Mouse (Mus musculus): ENCODE data around the gene Kdm2a. TPM values are rescaled to one million over a fixed set of nuclear protein-coding genes. Genes with fewer than 3 reads are reported as not detected.

Kdm2a gene
- polyA plus RNA-seq, 2 experiments: 54.4 to 99.7 TPM

DNA sequence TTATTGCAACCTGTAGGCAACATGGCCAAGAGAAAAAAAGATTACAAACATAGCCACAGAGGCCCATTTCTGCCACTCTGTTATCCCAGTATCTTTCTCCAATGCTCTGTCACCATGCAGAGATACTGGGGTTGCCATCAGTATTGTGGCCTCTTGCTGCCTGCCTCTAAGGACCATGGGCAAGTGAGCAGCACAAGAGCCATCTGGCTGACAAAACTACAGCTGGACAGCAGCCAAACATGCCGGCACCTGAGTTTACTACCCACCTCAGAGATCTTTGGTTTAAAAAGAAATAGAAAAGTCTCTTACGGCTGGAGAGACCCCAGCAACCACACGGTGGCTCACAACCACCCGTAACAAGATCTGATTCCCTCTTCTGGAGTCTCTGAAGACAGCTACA lies 78.8 kb downstream of the Kdm2a start:
- H3K36me3 ChIP-seq (ENCODE audit: control insufficient read depth, insufficient read depth, low read length): peaks cover 90% of the 10 kb centered on the region
- ATAC-seq (ENCODE audit: low FRiP score, low read depth): no peak
- 44% methylated on average over 4 of the region's 4 CpGs for WGBS

DNA sequence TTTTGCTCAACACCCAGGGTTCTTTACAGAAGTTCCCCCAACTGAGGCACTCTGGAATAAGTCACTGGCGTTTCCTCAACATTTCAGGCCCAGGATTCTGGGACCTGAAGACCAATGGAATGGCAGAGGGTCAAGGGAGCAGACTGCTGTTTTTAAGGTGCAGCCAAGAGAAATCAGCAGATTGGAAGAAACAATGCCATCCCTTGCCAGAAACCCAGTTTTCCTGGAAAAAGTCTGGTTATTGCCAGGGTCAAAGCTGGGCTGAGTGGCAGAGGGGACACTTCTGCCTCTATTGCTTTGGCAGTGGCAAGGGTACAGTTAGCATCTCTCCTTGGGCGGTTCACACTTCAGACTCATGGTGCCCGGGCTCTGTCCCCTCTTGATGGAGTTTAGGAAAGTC lies 80.9 kb downstream of the Kdm2a start:
- Histone ChIP-seq H3K36me3 (ENCODE audit: control insufficient read depth, insufficient read depth, low read length) (peaks cover 77% of the 10 kb centered on the region), H3K9ac (ENCODE audit: low read depth, low read length, severe bottlenecking) (no peak overlapping the region), H3K27me3 (ENCODE audit: control insufficient read depth, insufficient read depth, low read length) (no peaks in the 10 kb centered on the region), H3K27ac (replicated peaks; ENCODE audit: low read depth, low read length) (no peak overlapping the region), H3K4me2 (replicated peaks; ENCODE audit: low read depth, low read length, severe bottlenecking) (no peak overlapping the region), H3K4me3 (replicated peaks; ENCODE audit: low read length) (no peak overlapping the region), H3K4me1 (ENCODE audit: control insufficient read depth, insufficient read depth, low read length) (no peaks in the 10 kb centered on the region), H3K9me3 (ENCODE audit: control insufficient read depth, low read length) (no peaks in the 10 kb centered on the region)
- no peak for TF ChIP-seq POLR2A (IDR thresholded peaks at IDR 0.05; ENCODE audit: borderline replicate concordance, extremely low read depth, insufficient read depth, insufficient read length)
- 87% methylated on average over 3 of the region's 3 CpGs for WGBS
- DNase-seq (ENCODE audit: low spot score) (no peak), ATAC-seq (ENCODE audit: low FRiP score, low read depth) (no peak)

More for the DNA sequence above, 78.8 kb downstream of the Kdm2a start:
- H3K4me2 ChIP-seq (replicated peaks; ENCODE audit: low read depth, low read length, severe bottlenecking): no peak overlapping the region
- DNase-seq (ENCODE audit: low spot score): no peak
- no peak for TF ChIP-seq POLR2A (IDR thresholded peaks at IDR 0.05; ENCODE audit: borderline replicate concordance, extremely low read depth, insufficient read depth, insufficient read length)
- no peak overlapping the region for H3K27ac ChIP-seq (replicated peaks; ENCODE audit: low read depth, low read length)
- no peaks in the 10 kb centered on the region for H3K9me3 ChIP-seq (ENCODE audit: control insufficient read depth, low read length)
- no peaks in the 10 kb centered on the region for H3K27me3 ChIP-seq (ENCODE audit: control insufficient read depth, insufficient read depth, low read length)
- no peak overlapping the region for H3K4me3 ChIP-seq (replicated peaks; ENCODE audit: low read length)
- H3K9ac ChIP-seq (ENCODE audit: low read depth, low read length, severe bottlenecking): no peak overlapping the region
- H3K4me1 ChIP-seq (ENCODE audit: control insufficient read depth, insufficient read depth, low read length): no peaks in the 10 kb centered on the region

DNA sequence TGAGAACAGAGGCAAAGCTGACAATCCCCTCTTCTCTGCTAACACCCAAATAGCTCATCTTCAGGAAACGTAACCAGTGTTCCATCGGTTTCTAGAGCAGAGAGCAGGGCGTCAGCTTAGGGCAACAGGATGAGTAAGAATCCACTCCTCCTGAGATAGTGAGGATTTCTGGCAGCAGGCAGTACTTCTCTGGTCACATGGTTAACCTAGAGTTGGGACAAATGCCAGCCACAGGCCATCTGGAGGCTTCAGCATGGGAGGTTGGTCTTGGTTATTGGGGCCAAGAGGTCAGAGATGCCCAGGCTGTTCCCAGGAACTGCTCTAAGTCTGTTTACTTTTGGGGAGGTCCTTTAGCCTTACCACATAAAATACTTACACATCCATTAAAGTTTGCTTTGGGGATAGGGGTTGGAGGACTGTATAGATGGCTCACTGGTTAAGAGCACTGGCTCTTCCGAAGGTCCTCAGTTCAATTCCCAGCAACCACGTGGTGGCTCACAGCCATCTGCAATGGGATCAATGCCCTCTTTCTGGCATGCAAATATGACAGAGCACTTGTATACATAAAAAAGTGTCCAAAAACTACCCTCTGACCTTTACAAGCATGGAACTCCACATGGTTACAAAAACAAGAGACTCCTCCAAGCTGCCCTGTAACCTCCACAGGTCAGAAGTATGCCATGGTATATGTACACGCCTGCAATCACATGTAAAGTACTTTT lies 82.7 kb downstream of the Kdm2a start:
- H3K27ac ChIP-seq (replicated peaks; ENCODE audit: low read depth, low read length): no peak overlapping the region
- H3K4me1 ChIP-seq (ENCODE audit: control insufficient read depth, insufficient read depth, low read length): no peaks in the 10 kb centered on the region
- 73% methylated on average over 6 of the region's 6 CpGs for WGBS
- TF ChIP-seq POLR2A (IDR thresholded peaks at IDR 0.05; ENCODE audit: borderline replicate concordance, extremely low read depth, insufficient read depth, insufficient read length): no peak
- H3K9ac ChIP-seq (ENCODE audit: low read depth, low read length, severe bottlenecking): no peak overlapping the region
- no peak for DNase-seq (ENCODE audit: low spot score)
- ATAC-seq (ENCODE audit: low FRiP score, low read depth): no peak
- H3K4me2 ChIP-seq (replicated peaks; ENCODE audit: low read depth, low read length, severe bottlenecking): no peak overlapping the region
- H3K36me3 ChIP-seq (ENCODE audit: control insufficient read depth, insufficient read depth, low read length): peaks cover 61% of the 10 kb centered on the region
- no peak overlapping the region for H3K4me3 ChIP-seq (replicated peaks; ENCODE audit: low read length)
- H3K27me3 ChIP-seq (ENCODE audit: control insufficient read depth, insufficient read depth, low read length): no peaks in the 10 kb centered on the region
- H3K9me3 ChIP-seq (ENCODE audit: control insufficient read depth, low read length): no peaks in the 10 kb centered on the region

GRCm38 (mm10) chr19:4309776-4310185 lies 88.3 kb downstream of the Kdm2a start:
- Histone ChIP-seq H3K4me3 (replicated peaks; ENCODE audit: low read length) (no peak overlapping the region), H3K4me1 (ENCODE audit: control insufficient read depth, insufficient read depth, low read length) (peaks cover 10% of the 10 kb centered on the region; the same call in 1 of the 2 replicates), H3K9ac (ENCODE audit: low read depth, low read length, severe bottlenecking) (no peak overlapping the region), H3K9me3 (ENCODE audit: control insufficient read depth, low read length) (no peaks in the 10 kb centered on the region), H3K4me2 (replicated peaks; ENCODE audit: low read depth, low read length, severe bottlenecking) (no peak overlapping the region), H3K27ac (replicated peaks; ENCODE audit: low read depth, low read length) (no peak overlapping the region), H3K27me3 (ENCODE audit: control insufficient read depth, insufficient read depth, low read length) (no peaks in the 10 kb centered on the region), H3K36me3 (ENCODE audit: control insufficient read depth, insufficient read depth, low read length) (peaks cover 10% of the 10 kb centered on the region)
- no peak for TF ChIP-seq POLR2A (IDR thresholded peaks at IDR 0.05; ENCODE audit: borderline replicate concordance, extremely low read depth, insufficient read depth, insufficient read length)
- ATAC-seq (ENCODE audit: low FRiP score, low read depth) (0 out of 2 replicates have a peak, but pooled peaks have one; percentile 25), DNase-seq (ENCODE audit: low spot score) (peak; percentile 88)

DNA sequence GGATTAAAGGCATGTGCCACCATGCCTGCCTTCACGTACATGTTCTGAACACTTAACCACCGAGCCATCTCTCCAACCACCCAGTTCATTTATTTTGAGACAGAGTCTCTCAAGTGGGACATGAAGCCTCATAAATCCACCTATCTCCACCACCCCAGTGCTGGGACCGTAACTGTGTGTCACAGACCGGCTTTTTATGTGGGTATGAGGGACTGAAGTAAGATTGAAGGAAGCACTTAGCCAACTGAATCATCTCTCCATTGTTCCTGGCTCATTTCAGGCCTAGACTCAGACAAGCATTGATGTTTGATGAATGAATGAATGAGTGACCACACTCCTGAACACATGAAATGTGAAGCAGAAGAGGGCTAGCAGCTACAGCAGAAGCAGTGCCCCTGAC lies 88.8 kb downstream of the Kdm2a start:
- peaks cover 14% of the 10 kb centered on the region for H3K4me1 ChIP-seq (ENCODE audit: control insufficient read depth, insufficient read depth, low read length)

More for the DNA sequence above, 88.8 kb downstream of the Kdm2a start:
- H3K27ac ChIP-seq (replicated peaks; ENCODE audit: low read depth, low read length): no peak overlapping the region
- no peak overlapping the region for H3K4me3 ChIP-seq (replicated peaks; ENCODE audit: low read length)
- H3K27me3 ChIP-seq (ENCODE audit: control insufficient read depth, insufficient read depth, low read length): no peaks in the 10 kb centered on the region
- DNase-seq (ENCODE audit: low spot score): no peak
- no peak for ATAC-seq (ENCODE audit: low FRiP score, low read depth)
- H3K9me3 ChIP-seq (ENCODE audit: control insufficient read depth, low read length): no peaks in the 10 kb centered on the region
- no peak overlapping the region for H3K9ac ChIP-seq (ENCODE audit: low read depth, low read length, severe bottlenecking)
- TF ChIP-seq POLR2A (IDR thresholded peaks at IDR 0.05; ENCODE audit: borderline replicate concordance, extremely low read depth, insufficient read depth, insufficient read length): no peak
- WGBS: 91% methylated on average over 4 of the region's 4 CpGs
- peaks cover 7% of the 10 kb centered on the region for H3K36me3 ChIP-seq (ENCODE audit: control insufficient read depth, insufficient read depth, low read length)
- H3K4me2 ChIP-seq (replicated peaks; ENCODE audit: low read depth, low read length, severe bottlenecking): no peak overlapping the region
